Mouse (Mus musculus): ENCODE measurements around the gene Slc12a1.

Slc12a1 gene

DNA sequence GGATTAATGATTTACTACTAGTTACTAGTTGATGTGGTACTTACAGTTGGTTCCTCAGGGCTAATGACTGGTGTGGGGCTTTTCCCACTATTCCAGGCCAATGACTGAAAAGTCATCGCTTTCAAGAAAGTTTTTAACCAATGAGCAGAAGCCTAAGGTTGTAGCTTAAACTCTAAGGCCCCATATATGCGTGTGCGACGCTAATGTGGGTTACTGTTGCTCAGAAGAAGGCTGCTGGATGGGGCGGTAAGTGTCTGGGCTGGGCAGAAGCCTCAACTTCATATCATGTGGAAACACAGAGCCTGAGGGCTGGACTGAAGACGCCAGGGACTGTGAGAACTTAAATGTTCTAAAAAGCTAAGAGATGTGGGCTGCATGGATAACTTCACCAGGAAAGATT lies at the start of gene Slc12a1:
TSS of gene Slc12a1 (plus strand) at position 118 of the 400 bp plus-strand sequence.
- in situ Hi-C loops (cut with MboI; ENCODE audit: unreplicated experiment in 2 of 2), result no loop called here

DNA sequence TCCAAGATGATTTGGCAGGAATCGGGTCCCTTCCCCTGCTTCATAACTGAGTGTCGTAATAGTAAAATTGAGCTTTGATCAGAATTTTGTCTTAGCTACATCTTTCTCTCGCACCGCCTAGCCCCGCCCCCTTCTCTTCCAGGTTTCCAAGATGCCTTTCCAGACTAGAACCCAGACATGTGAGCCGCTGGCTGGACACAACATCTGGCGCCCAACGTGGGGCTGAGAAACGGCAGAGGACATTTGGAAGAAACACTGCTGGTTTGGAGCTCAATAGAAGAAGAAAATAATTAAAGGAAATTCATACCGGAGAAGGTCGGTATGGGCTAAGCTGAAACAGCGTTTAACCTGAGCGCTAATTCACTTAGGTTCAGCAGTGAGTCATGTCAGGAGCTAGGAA lies 47.8 kb upstream of the Slc12a1 start:
- in situ Hi-C loops (cut with MboI; ENCODE audit: unreplicated experiment in 2 of 2), result loop anchor here (25.0 kb wide), 1 partner anchor 342 kb away; no protein-coding TSS in a partner anchor

DNA sequence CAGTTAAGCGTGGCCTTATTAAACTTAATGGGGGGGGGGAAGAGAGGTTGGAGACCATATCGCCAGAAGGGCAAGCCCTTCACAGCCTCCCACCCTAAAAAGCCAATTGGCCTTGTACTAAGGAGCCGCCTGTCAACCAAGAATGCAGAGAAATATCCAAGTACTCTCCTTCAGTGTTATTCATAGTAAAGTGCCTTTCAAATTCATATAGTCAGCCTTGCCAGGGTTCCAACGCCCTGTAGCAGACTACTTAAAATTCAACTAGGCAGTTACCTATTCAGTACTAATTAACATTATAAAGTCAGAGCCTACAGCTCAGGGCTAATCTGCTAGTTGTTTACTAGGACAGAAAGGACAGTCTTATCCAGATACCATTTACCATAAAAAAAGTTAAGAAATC lies 45.8 kb upstream of the Slc12a1 start:
- in situ Hi-C loops (cut with MboI; ENCODE audit: unreplicated experiment in 2 of 2), result loop anchor here (25.0 kb wide), 1 partner anchor 344 kb away; no protein-coding TSS in a partner anchor

DNA sequence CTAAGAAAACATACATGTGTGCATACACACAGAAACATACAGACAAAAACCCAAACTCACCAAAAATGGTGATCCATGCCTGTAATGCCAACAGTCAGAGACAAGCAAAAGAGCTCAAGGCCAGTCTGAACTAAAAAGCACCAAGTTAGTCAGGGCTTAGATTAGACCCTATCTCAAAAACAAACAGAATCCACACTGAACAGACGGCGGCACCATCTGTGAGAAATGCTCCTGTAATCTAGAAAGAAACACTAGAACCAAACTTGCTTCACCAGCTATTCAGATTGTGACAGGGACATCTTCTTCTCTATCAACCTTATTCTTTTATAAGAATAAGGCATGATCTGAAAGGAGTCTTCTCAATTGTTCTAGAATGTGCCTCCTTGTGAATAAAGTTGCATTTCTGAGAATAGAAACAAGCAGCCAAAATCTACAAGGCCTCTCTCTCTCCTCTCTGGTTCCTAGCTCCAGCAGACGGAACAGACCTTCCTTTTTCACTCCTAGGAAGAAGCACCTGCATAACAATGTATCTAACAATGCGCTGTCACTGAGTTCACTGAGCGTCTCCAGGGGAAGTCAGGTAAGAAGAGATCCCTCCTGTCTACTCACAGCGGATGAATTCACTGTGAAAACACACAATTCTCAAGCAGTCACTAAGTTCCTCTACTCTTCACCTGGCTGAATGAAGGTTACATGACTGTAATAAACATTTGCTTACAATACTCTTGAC lies 32.8 kb upstream of the Slc12a1 start:
- in situ Hi-C loops (cut with MboI; ENCODE audit: unreplicated experiment in 2 of 2), result loop anchor here (25.0 kb wide), 1 partner anchor 357 kb away; no protein-coding TSS in a partner anchor

DNA sequence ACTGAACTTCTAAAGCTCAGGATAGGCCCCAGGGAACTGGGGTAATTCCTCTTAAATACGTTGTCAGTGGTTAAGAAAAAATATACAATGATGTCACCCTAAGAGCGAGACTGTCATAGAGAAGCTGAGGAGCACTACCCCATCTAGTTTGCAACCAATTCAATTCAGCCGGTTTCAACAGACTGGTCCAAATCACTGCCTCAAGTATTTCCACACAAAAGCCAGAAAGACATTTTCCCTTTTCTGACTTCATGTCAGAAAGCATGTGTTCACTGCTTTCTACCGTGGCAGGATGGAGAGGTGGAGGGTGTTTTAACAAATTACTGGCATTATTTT lies 30.0 kb upstream of the Slc12a1 start:
- in situ Hi-C loops (cut with MboI; ENCODE audit: unreplicated experiment in 2 of 2), result loop anchor here (25.0 kb wide), 1 partner anchor 360 kb away; no protein-coding TSS in a partner anchor

DNA sequence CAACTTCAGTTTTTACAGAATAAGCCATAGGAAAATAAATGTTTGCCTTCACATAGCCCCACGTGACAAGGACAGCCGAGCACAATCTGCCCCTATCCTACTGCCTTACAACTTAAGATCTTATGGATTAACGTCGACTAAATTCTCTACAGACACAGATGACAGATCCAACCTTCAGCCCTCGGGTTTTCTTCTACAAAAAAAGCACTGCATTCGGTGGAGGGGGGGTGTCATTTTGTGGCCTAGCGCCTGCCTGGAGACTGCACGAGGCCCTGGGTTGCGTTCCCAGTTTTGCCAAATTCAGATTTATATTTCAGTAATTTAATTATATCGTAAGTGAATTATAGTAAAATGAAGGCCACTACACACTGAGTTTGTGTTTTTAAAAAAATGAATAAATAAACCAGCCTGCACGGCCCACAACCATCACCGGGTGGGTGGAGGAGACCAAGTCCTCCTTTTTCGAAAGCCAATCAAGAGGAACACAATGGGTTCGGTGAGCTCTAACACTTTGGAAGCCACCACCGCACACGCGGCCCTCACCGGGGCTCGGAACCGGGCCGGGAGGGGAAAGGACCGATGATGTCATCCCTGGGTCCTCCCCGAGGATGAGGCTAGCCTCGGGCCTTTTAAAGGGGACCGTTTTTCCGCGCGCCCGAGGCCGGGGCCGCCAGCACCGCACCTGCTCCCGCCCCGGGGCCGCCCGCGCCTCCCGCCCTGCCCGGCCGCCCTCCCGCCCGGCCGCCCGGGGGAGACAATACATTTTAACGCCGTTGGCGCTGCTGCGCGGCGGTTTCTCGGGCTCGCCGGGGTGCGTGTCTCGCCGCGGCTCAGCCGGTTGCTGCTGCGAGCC lies 29.5 kb upstream of the Slc12a1 start:
- in situ Hi-C loops (cut with MboI; ENCODE audit: unreplicated experiment in 2 of 2), result loop anchor here (25.0 kb wide), 1 partner anchor 361 kb away; no protein-coding TSS in a partner anchor

DNA sequence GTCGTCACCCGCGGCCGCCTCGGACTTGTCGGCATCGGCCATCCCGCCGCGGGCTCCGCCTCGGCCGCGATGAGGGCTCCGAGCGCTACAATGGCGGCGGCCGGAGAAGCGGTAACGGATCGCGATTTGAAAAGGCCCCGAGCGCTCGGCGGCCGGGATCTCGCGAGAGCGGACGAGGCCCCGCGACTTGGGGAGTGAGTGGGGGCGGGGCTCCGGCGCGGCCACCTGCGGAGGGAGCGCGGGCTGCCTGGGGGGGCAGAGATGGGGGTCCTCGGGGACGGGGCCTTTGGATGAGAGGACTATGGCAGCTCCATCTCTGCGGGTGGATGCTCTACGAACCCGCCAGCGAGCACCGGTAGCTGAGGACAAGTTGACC lies 28.8 kb upstream of the Slc12a1 start, which contains the start of gene Myef2:
TSS of gene Myef2 (minus strand) at position 185 of the 376 bp plus-strand sequence.
- in situ Hi-C loops (cut with MboI; ENCODE audit: unreplicated experiment in 2 of 2), result loop anchor here (25.0 kb wide), 1 partner anchor 361 kb away; no protein-coding TSS in a partner anchor

DNA sequence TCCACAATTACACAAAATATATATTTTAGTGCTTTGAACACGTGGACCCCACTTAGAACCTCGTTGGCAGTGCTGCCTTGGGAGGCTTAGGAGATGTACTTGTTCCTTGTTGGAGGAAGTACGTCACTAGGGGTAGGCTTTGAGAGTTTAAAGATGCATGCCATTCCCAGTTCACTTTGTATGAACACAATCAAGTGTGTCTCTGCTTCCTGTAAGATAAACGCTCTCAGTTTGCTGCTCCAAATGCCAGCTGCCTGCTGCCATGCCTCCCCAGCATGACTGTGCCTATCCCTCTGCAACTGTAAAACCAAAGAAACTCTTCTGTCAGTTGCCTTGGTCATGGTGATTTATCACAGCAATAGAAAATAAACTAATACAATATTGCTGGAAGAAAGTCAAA lies 26.5 kb upstream of the Slc12a1 start:
- in situ Hi-C loops (cut with MboI; ENCODE audit: unreplicated experiment in 2 of 2), result no loop called here

DNA sequence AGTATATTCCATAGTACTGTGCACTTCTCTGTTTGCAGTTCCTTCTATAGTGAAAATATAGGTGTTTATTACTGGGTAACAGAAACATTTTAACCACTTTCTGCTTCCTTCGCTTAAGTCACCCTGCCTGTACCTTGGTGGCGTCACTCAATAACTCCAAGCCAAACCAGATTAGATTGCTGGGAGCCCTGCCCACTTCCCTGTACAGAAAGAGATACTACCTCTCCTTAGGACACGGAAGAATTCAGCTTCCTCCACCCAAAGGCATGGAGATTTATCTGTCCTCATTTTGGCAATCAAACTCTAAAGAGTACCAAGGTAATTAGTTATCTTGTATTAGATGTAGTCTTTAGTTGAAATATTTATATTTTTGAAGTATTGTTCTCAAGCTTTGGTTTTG lies 25.5 kb upstream of the Slc12a1 start:
- in situ Hi-C loops (cut with MboI; ENCODE audit: unreplicated experiment in 2 of 2), result no loop called here

DNA sequence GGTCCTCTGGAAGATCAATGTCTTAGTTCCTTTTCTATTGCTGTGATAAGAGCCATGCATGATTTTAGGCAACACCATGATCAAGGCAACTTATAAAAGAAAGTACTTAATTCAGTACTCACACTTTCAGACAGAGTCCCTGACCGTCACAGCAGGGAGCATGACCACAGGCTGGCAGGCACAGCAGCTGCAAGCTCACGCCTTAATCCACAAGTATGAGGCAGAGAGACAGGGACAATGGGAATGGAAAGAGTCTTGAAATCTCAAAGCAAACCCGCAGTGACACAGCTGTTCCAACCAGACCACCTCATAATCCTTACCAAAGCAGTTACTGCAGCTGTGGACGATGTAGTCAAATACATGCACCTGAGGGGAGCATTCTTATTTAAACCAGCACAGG lies 18.2 kb upstream of the Slc12a1 start:
- in situ Hi-C loops (cut with MboI; ENCODE audit: unreplicated experiment in 2 of 2), result no loop called here

DNA sequence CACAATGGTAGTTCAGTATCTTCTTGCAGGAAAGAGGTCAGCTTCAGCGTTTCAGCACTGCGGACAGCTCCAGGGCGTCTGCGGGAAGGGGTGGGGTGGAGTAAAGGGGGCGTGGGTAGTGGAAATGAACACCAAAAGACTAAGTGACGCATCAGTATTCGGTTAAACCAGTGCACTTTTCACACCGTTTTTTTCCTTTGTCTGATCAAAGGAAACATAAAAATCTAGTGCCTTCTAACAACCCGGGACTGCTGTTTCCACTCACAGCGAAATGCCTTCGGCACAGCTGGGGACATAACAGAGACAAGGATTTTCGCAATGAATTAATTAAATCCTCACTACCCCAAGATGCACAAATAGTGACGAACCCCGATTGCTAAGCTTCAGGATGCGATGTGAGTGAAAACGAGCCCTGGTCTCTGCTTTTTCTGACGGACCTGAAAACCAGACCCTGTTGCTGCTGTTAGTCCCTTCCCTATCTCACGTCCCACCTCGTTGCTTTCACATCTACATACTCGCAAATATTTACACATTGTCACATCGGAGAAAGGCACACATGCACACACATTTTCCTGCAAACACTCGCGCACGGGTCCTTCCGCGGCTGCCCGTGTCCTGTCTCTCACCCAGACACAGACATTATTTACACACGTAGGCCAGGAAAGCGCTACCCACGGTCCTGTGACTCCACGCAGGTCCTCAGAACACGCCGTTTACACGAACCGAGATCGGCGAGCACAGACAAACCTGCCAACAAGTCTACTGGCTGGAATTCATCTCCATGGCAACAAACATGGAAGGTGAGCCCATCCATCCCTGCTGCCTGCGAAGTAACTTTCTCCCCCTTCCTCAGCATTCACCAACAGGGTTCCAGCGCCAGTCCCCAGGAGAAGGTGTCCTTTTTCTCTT lies 16.1 kb upstream of the Slc12a1 start, which contains the start of gene Ctxn2:
TSS of gene Ctxn2 (plus strand) at position 790 of the 909 bp plus-strand sequence.
- in situ Hi-C loops (cut with MboI; ENCODE audit: unreplicated experiment in 2 of 2), result no loop called here

DNA sequence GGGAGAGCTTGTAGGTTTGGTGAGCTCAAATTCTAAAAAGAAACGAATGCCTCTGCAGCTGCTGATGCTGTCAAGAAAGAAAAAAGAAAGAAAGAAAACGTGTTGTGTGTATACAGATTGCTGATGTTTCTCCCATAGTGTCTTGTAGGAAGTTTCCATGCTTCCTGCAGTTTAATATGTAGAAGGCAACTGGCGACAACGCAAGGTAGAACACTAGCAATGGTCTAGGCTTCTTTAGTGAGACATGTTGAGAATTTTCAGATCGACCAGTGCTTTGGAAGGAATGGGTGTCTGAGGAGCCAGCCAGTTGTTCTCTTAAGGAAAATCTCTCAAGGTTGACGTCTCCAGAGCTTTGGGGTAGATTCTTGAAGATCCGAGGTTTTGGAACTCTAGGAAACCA lies 15.5 kb upstream of the Slc12a1 start:
- in situ Hi-C loops (cut with MboI; ENCODE audit: unreplicated experiment in 2 of 2), result no loop called here

DNA sequence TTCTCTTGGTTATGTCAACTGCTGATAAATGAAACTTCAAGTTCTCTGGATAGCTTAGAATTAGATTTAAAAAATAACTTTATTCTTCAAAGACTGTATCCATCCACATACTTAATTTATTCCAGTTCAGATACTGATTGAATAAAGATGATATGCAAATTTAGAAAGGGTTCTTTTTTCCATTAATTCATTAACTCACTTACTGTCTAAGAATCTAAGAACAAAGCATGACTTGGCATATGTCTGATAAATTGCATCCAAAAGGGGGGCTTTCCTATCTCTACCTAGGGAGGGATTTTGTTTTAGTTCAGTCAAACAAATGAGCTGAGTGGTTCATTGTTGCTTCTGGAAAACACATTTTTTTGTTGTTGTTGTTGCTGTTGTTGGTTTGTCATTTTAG lies 10.0 kb upstream of the Slc12a1 start:
- in situ Hi-C loops (cut with MboI; ENCODE audit: unreplicated experiment in 2 of 2), result no loop called here

DNA sequence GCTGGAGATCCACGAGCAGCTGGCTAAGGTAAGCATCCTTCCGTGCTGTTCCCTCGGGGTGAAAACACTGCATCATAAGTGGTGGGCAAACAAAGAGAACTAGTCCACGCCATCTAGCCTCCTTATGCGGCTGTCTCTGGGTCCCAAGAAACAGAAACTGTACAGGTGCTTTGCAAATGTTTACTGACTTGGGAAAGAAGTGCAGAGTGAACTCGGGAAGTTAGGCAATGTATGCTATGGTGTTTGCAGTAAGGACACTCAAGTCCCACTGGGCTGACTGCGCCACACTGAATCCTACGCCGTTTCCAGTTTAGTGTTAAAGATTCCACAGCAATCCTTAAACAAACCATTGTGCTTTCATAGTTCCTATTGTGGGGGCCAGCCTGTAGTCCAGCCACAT lies 2.0 kb downstream of the Slc12a1 start:
- in situ Hi-C loops (cut with MboI; ENCODE audit: unreplicated experiment in 2 of 2), result no loop called here

DNA sequence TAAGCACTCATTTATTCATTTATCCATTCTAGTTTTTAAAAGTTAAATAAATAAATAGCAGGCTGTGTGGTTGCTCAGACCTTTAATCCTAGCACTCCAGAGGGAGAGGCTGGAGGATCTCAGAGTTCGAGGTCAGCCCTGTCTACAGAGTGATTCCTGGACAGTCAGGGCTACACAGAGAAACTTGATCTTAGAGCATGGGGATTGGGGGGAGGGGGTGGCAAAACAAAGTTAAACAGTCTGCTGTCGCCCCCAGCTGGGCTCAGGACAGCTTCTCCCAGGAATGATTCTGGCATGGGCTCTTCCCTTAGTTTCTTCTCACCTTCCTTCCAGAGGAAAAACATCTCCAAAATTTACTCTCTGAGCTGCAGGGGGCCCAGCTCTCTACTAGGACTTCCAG lies 3.2 kb downstream of the Slc12a1 start:
- in situ Hi-C loops (cut with MboI; ENCODE audit: unreplicated experiment in 2 of 2), result no loop called here

DNA sequence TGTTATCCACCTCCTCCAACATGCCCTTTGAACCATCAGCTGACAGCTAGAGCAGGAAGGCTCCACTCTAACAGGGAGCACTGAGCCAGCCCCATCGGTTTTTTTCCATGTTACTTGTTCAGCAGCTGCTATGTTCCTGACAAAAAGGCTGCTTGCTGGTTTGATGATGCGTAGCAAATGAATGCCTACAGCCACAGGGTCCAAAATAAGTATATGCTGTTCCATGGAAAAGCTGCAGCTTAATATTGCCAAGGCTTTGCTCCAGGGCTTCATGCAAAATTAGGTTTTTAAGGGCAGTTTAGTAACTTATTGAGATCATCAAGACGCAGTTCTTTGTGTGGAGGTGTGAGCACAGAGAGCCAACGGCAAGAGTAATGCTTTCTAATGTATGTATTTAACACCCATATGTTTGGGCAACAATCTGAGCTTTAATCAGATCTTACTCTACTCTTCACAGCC lies 9.7 kb downstream of the Slc12a1 start:
- in situ Hi-C loops (cut with MboI; ENCODE audit: unreplicated experiment in 2 of 2), result no loop called here

DNA sequence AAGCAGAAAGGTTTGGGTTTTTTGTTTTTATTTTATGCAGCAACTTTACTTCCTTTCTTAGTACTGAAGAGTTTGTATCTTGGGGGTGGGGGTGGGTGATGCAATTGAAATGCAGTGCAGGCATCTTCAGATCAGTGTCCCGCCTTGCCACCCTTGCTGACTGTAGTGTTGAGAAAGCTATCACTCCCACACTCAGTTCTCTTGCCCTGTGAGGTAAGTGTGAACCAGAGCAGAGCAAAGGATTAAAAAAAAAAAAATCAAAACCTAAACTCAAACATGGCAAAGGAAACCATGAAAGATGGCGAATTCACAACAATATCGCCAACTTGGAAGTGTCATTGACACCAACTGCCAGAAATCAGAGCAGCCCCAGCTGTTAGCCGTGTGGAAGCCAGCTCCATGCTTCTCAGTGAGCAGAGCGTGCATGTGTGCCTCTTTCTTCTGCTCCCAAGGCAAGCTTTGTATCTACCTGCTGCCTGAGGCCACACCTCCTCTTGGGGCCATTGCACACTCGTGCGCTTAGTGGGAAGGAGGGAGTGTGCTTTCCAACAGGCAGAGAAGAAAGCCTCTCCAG lies 26.0 kb downstream of the Slc12a1 start:
- in situ Hi-C loops (cut with MboI; ENCODE audit: unreplicated experiment in 2 of 2), result loop anchor here (25.0 kb wide), 3 partner anchors 591 to 1091 kb away; partner anchors contain the start of gene Sema6d (in 1 of the 2)

DNA sequence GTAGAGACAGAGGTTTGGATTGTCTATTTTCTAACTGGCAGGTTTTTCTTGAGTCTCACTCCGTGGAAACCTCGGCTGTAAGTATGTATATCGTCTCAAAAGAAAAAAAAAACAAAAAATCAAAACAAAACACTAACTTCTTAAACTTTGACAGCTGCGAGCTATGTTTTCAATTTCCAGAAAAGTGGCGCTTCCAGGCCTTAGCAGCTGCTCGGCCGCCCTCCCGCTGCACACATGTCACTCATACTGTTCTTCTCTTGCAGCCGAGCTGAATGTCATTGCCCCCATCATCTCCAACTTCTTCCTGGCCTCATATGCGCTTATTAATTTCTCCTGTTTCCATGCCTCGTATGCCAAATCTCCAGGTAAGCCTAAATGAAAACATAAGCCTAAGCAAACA lies 35.6 kb downstream of the Slc12a1 start:
- in situ Hi-C loops (cut with MboI; ENCODE audit: unreplicated experiment in 2 of 2), result loop anchor here (5.0 to 25.0 kb wide), 4 partner anchors 131 to 1101 kb away; partner anchors contain the start of gene Sema6d (in 1 of the 2)

DNA sequence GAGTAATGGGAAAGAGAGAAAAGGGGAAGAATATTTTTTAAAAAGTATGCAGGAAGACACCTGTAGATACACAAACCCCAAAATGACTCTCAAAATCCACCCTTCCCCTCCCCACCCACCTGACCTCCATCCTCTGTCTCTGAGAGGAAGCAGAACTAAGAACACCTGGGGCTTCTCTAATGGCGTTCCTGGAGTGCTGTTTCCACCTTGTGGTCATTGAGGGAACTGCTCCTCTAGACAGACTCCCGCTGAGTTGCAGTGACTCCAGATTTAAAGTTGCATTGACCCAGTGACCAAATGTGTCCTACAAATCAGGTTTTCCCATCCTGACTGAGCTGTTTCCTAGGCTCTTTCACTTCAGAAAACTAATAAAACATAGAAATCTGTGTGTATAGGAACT lies 36.9 kb downstream of the Slc12a1 start:
- in situ Hi-C loops (cut with MboI; ENCODE audit: unreplicated experiment in 2 of 2), result loop anchor here (5.0 to 25.0 kb wide), 4 partner anchors 132 to 1102 kb away; partner anchors contain the start of gene Sema6d (in 1 of the 2)

DNA sequence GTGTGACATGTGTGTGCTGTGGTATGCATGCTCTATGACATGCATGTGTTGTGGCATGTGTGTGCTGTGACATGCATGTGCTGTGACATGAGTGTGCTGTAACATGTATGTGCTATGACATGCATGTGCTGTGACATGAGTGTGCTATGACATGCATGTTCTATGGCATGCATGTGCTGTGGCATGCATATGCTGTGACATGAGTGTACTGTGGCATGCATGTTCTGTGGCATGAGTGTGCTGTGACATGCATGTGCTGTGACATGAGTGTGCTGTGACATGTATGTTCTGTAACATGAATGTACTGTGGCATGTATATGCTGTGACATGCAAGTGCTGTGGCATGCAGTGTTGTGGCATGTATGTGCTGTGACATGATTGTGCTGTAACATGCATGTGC lies 40.6 kb downstream of the Slc12a1 start:
- in situ Hi-C loops (cut with MboI; ENCODE audit: unreplicated experiment in 2 of 2), result loop anchor here (5.0 to 25.0 kb wide), 7 partner anchors 138 to 1881 kb away; partner anchors contain the start of gene Sema6d (in 1 of the 2)

Measured in v-Abl transformed pro-B cells (cell line).